ENCODE assay signal across 10 mouse cellular contexts in the genomic region with DNA sequence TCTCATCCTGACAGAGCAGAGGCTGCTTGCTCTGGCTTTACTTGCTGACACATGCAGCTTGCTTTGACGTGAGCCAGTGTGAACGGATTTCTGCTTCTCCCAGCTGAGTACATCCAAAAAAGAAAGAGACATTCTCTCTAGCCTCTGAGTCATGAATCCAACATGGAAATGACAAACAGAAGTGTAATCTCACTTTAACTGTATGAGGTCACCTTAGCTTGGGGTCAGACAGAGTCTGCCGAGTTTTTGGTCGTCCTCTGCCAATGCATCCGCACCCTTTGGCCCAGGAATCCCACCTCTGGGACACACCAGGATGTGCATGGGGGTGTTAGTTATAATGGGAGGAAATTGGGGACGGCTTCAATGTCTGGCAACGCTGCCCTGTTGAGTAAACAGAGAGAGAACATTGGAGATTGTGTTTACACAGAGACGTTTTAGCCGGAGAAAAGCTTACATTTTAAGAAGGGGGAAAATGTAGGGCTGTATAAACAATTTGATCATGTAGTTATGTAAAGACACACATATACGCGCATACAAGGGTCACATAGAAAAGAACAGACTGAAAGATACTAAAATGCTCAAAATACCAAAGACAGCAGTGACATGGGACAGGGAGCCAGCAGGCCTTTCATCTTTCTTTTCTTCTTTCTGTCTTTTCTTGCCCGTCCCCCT. TPM values are rescaled to one million over a fixed set of nuclear protein-coding genes. Genes with fewer than 3 reads are reported as not detected.
DNase-seq lines count a peak whose midpoint lies in the region; ATAC-seq lines count a peak whose summit lies in the region.
"Had no signal": no experiment of that assay in that cellular context is flagged by ENCODE, and none has a peak within 500 bp of the region (broad histone marks: within the 10 kb centered on the region; RNA-seq: fewer than 3 reads in every experiment).

No protein-coding gene starts in this region.

- H3K4me3 ChIP-seq in heart, embryonic 13.5 days: no peak overlapping the region
- H3K4me3 ChIP-seq in midbrain, embryonic 13.5 days (replicated peaks): no peak overlapping the region
- H3K4me3 ChIP-seq: erythroblast, embryonic 14.5 days; megakaryocyte, embryonic 14.5 days had no signal

- peaks cover 2% of the 10 kb centered on the region for H3K27me3 ChIP-seq in heart, embryonic 13.5 days (replicated peaks)
- no peaks in the 10 kb centered on the region for H3K27me3 ChIP-seq in midbrain, embryonic 13.5 days

- peak; percentile 45 for DNase-seq in kidney, adult 9 months
- DNase-seq in kidney, adult 8-10 months: no peak
- DNase-seq in brain, adult 2 months (ENCODE audit: low read depth, low spot score): peak; percentile 79
- peak; percentile 89 for DNase-seq in lung, postnatal 10 days
- no peak for DNase-seq in layer of hippocampus, adult 11-12 months (ENCODE audit: low spot score)
- DNase-seq in frontal cortex, postnatal 14 days (ENCODE audit: low spot score in 2 of 2): no peak

- 45% methylated on average over 12 of the region's 12 CpGs for WGBS in heart, embryonic 13.5 days
- WGBS in midbrain, embryonic 13.5 days: 71% methylated on average over 12 of the region's 12 CpGs

- H3K9me3 ChIP-seq in heart, embryonic 13.5 days: no peaks in the 10 kb centered on the region
- H3K9me3 ChIP-seq in midbrain, embryonic 13.5 days: no peaks in the 10 kb centered on the region

- H3K4me1 ChIP-seq in heart, embryonic 13.5 days: peaks cover 8% of the 10 kb centered on the region; the same call in 1 of the 2 replicates
- no peaks in the 10 kb centered on the region for H3K4me1 ChIP-seq in midbrain, embryonic 13.5 days (replicated peaks)

- H3K4me2 ChIP-seq in heart, embryonic 13.5 days: no peak overlapping the region
- no peak overlapping the region for H3K4me2 ChIP-seq in midbrain, embryonic 13.5 days (replicated peaks)

- no peaks in the 10 kb centered on the region for H3K36me3 ChIP-seq in heart, embryonic 13.5 days
- no peaks in the 10 kb centered on the region for H3K36me3 ChIP-seq in midbrain, embryonic 13.5 days

- no peak overlapping the region for H3K9ac ChIP-seq in heart, embryonic 13.5 days
- no peak overlapping the region for H3K9ac ChIP-seq in midbrain, embryonic 13.5 days (replicated peaks)

- 0 out of 2 replicates have a peak overlapping the region, but pooled peaks have one; percentile 2 for H3K27ac ChIP-seq in heart, embryonic 13.5 days (replicated peaks)
- H3K27ac ChIP-seq in midbrain, embryonic 13.5 days: no peak overlapping the region

- no peak for ATAC-seq in heart, embryonic 13.5 days (ENCODE audit: extremely low read depth, insufficient number of reproducible peaks, low FRiP score, low TSS enrichment)
- no peak for ATAC-seq in midbrain, embryonic 13.5 days

RNA-seq across cellular contexts. Expression of gene Numbl, which starts 33.7 kb away (rescaled TPM):
- 8.3 and 8.8 TPM in 2 replicates for polyA plus RNA-seq in heart, embryonic 13.5 days (2015; fragmentation: Nextera tagmentation; extraction: Ambion mirVana)
- 39.4 and 51.6 TPM in 2 replicates for polyA plus RNA-seq in midbrain, embryonic 13.5 days (2015; fragmentation: Nextera tagmentation; extraction: Ambion mirVana)

RNA-seq across cellular contexts. Expression of gene Ltbp4, which starts 45.6 kb away (rescaled TPM):
- 51.3 and 53.3 TPM in 2 replicates for polyA plus RNA-seq in heart, embryonic 13.5 days (2015; fragmentation: Nextera tagmentation; extraction: Ambion mirVana)
- polyA plus RNA-seq in midbrain, embryonic 13.5 days (2015; fragmentation: Nextera tagmentation; extraction: Ambion mirVana): 8.0 and 9.1 TPM in 2 replicates

RNA-seq across cellular contexts. Expression of gene Coq8b, which starts 59.1 kb away (rescaled TPM):
- polyA plus RNA-seq in heart, embryonic 13.5 days (2015; fragmentation: Nextera tagmentation; extraction: Ambion mirVana): 10.2 and 12.0 TPM in 2 replicates
- 25.3 and 25.5 TPM in 2 replicates for polyA plus RNA-seq in midbrain, embryonic 13.5 days (2015; fragmentation: Nextera tagmentation; extraction: Ambion mirVana)

Comparison
In these comparisons a context has a peak if more than half of its experiments do, and no peak if none do; other contexts are left out.
1. DNase-seq: peak in kidney, adult 9 months (single experiment), brain, adult 2 months (single experiment) and lung, postnatal 10 days (single experiment); none in kidney, adult 8-10 months (0 of 2), layer of hippocampus, adult 11-12 months (single experiment) and frontal cortex, postnatal 14 days (0 of 2).